Mouse (Mus musculus) lung, embryonic 15.5 days (tissue): ENCODE results near the gene Prokr1. TPM values are rescaled to one million over a fixed set of nuclear protein-coding genes. Genes with fewer than 3 reads are reported as not detected.
"Not testable (repeated sequence)": the region's sequence is repeated elsewhere in the genome, so short reads cannot be mapped to it uniquely, and the experiment has no call there.

Experiments used
- ATAC-seq: fragments of 200-750 bp; cut with Nextera tagmentation; 2 replicates; pipeline ENCODE4 v1.8.0; 2017; ENCODE audit warnings: moderate number of reproducible peaks, borderline replicate concordance; ENCODE audit not compliant: low FRiP score, low TSS enrichment; ENCODE audit errors: extremely low read depth
- H3K27ac ChIP-seq: fragments of 300-500 bp; sonication (generic); 2 replicates; pipeline ENCODE4 v1.5.1; 2015; ENCODE audit warnings: moderate library complexity, mild to moderate bottlenecking, inconsistent platforms
- H3K27me3 ChIP-seq: fragments of 300-500 bp; sonication (generic); 2 replicates; pipeline ENCODE4 v1.6.1; 2015; ENCODE audit warnings: inconsistent platforms
- H3K36me3 ChIP-seq: fragments of 300-500 bp; sonication (generic); 2 replicates; pipeline ENCODE4 v1.6.1; 2015; ENCODE audit warnings: inconsistent platforms
- H3K4me1 ChIP-seq: fragments of 300-500 bp; sonication (generic); 2 replicates; pipeline ENCODE4 v1.6.1; 2015; ENCODE audit warnings: inconsistent platforms
- H3K4me2 ChIP-seq: fragments of 300-500 bp; sonication (generic); 2 replicates; pipeline ENCODE4 v1.6.1; 2015; ENCODE audit warnings: inconsistent platforms, mild to moderate bottlenecking, moderate library complexity
- H3K4me3 ChIP-seq: fragments of 300-500 bp; sonication (generic); 2 replicates; pipeline ENCODE4 v1.5.1; 2015; ENCODE audit warnings: mild to moderate bottlenecking, inconsistent platforms
- H3K9ac ChIP-seq: fragments of 300-500 bp; sonication (generic); 2 replicates; pipeline ENCODE4 v1.6.1; 2015; ENCODE audit warnings: inconsistent platforms
- H3K9me3 ChIP-seq: fragments of 300-500 bp; sonication (generic); 2 replicates; pipeline ENCODE4 v1.6.1; 2016; ENCODE audit warnings: inconsistent platforms
- WGBS: fragments of 180-500 bp; shearing (Covaris S2); methylation state at CpG from one replicate; pipeline ENCODE4 v1.1.7; 2015; 5-methylcytosine and 5-hydroxymethylcytosine counted together
- polyA plus RNA-seq: library from polyadenylated mRNA; unstranded; fragments of >200 nt; fragmentation: Nextera tagmentation; extraction: Ambion mirVana; gene quantifications from 2 replicates; pipeline ENCODE4 v1.2.1, GENCODE M21; 2015

Gene Prokr1
- polyA plus RNA-seq, 1 experiment from 2014 or later: 2.6 TPM

DNA sequence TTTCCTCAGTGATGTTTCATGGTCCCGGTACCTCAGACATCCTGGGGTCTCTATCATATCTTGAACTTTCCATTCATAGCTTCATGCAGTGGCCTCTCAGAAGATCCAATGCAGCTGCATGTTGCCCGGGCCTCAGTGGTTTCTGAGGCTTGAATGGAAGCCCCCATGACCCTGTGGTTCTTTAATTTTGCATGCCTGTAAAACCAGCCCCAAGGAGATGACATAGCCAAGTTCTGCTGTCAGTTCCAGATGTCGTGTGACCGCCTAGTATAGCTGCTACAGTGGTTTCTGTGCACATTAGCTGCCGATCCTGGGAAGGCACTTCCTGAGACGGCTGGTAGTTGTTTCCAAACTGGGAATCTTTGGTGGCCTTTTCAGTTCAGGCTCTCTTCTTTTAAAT is 3.6 kb upstream of the Prokr1 start:
- Histone ChIP-seq H3K4me2 (no peak overlapping the region), H3K27ac (no peak overlapping the region), H3K27me3 (peaks cover 7% of the 10 kb centered on the region; the same call in 1 of the 2 replicates), H3K36me3 (no peaks in the 10 kb centered on the region), H3K4me3 (no peak overlapping the region), H3K4me1 (peaks cover 6% of the 10 kb centered on the region), H3K9me3 (no peaks in the 10 kb centered on the region), H3K9ac (no peak overlapping the region)
- no peak for ATAC-seq
- 72% methylated on average over 6 of the region's 6 CpGs for WGBS

DNA sequence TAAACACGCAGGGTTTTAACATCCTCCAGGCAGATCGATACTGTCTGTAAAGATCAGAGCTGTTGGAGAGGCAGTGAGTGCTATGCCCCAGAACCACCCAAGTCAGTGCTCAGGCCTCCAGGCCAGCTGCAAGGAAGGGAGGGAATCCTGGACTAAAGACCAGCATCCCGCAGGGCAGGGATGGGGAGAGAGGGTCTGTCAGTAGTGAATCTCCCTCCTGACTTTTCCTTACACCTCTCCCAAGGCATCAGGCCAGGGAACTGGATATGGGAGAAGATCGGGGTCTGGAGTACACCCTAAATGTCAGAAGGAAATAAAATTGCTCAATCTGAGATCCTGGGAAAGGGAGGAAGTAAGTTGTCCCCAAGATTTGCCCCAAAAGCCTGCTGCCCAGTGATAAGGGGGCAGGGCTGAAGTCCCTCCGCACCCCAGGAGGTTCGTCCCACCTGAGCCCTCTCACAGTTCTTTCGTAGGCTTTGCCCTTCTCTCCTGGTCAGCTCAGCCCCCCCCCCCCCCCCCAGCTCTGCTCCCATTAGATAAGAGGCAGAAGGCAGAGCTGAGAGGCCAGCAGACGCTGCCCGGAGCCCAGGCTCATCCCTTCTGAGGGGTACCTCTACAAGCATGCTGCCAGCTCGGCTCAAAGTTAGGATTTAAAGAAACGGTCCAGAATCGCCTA is 687 bp downstream of the Prokr1 start:
- WGBS: 13% methylated on average over 12 of the region's 12 CpGs
- H3K9ac ChIP-seq: peak overlapping the region; percentile 37; the same call in 1 of the 2 replicates

DNA sequence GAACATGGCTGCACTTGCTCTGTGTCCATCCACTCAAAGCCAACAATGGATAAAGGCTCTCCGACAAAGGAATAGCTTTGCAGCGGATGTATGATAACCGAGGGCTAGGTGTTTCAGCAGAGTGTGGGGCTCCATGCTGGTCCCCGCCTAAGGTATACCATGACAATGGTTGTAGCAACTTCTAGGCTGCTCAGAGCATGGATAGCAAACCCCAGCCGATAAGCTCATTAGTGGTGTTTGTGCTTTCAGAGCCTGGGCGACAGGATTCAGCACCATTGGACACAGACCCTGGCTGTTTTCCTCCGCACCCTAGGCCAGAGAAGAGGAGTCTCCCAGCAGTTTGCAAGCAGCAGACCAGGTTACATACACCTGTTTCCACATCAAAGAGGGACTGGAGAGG is 6.6 kb downstream of the Prokr1 start:
- H3K9ac ChIP-seq: no peak overlapping the region
- H3K4me3 ChIP-seq: no peak overlapping the region
- H3K4me2 ChIP-seq: no peak overlapping the region
- H3K27ac ChIP-seq: no peak overlapping the region
- 86% methylated on average over 7 of the region's 7 CpGs for WGBS
- ATAC-seq: no peak
- H3K9me3 ChIP-seq: no peaks in the 10 kb centered on the region
- no peaks in the 10 kb centered on the region; the same call in 1 of the 2 replicates for H3K27me3 ChIP-seq
- 0 out of 2 replicates have a peak, but pooled peaks cover 8% of the 10 kb centered on the region for H3K4me1 ChIP-seq
- no peaks in the 10 kb centered on the region for H3K36me3 ChIP-seq

More for the DNA sequence above, 687 bp downstream of the Prokr1 start:
- H3K27me3 ChIP-seq: peaks cover 8% of the 10 kb centered on the region; the same call in 1 of the 2 replicates
- H3K4me1 ChIP-seq: peaks cover 6% of the 10 kb centered on the region
- H3K27ac ChIP-seq: no peak overlapping the region
- no peaks in the 10 kb centered on the region for H3K36me3 ChIP-seq
- peak; percentile 58 for ATAC-seq
- no peaks in the 10 kb centered on the region for H3K9me3 ChIP-seq
- H3K4me3 ChIP-seq: peak overlapping the region; percentile 45
- peak overlapping the region; percentile 92 for H3K4me2 ChIP-seq

DNA sequence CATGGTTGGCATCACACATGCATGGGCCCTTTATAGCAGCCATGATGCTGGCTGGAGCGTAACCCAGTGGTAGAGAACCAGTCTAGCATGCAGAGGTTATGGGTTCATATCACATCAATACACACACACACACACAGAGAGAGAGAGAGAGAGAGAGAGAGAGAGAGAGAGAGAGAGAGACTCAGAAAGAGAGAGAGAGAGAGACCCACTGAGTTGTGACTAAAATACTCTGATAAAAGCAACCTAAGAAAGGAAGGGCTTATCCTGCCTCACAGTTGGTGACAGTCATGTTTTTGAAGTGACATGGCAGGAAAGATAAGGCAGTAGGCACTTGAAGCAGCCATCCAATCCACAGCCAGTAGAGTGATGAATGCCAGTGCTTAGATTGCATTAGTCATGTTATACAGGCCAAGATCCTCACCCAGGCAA is 7.3 kb downstream of the Prokr1 start:
- Histone ChIP-seq H3K4me3 (no peak overlapping the region), H3K27me3 (no peaks in the 10 kb centered on the region), H3K9ac (no peak overlapping the region), H3K4me2 (no peak overlapping the region), H3K4me1 (0 out of 2 replicates have a peak, but pooled peaks cover 8% of the 10 kb centered on the region), H3K36me3 (no peaks in the 10 kb centered on the region), H3K27ac (peak overlapping the region; percentile 82), H3K9me3 (no peaks in the 10 kb centered on the region)
- WGBS: 96% methylated on average over 1 of the region's 1 CpGs
- peak; percentile 41; the same call in 1 of the 2 replicates for ATAC-seq

DNA sequence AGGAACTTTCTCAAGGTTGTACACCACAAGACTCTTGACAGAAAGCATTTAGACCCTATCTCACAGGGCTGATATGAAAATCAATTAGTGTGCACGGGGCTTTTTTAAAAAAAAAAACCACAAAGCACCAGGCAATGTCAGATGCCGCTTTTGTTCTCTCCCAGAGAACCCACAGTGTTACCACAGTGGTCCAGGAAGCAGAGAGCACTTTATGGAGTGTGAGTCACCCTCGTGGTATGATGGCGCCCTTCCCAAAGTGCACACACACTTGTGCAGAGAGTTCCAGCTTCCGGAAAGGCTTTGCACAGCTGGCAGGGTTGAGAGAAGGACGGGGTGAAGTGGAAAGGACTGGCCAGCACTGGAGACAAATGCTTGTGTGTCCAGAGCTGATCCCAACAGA is 8.1 kb downstream of the Prokr1 start:
- WGBS: 33% methylated on average over 6 of the region's 6 CpGs

DNA sequence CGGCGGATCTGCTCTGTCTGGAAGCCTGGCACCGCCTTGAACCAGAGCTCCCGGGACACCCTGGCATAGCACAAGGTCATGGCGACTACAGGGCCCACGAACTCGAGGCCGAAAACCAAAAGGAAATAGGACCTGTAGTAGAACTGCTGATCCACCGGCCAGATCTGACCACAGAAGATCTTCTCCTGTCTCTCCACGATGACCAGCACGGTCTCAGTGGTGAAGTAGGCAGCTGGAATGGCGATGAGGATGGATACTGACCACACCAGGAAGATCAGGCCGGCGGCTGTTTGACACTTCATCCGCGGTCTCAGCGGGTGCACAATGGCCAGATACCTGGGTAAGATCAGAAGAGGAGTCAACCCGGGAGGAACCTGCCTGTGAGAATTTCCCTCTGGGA is 9.0 kb downstream of the Prokr1 start:
- WGBS: 88% methylated on average over 18 of the region's 18 CpGs
- no peak for ATAC-seq
- Histone ChIP-seq H3K36me3 (no peaks in the 10 kb centered on the region), H3K27me3 (no peaks in the 10 kb centered on the region), H3K4me1 (peaks cover 13% of the 10 kb centered on the region), H3K27ac (peak overlapping the region; percentile 82), H3K4me2 (no peak overlapping the region), H3K4me3 (no peak overlapping the region), H3K9ac (no peak overlapping the region), H3K9me3 (no peaks in the 10 kb centered on the region)

More for the DNA sequence above, 8.1 kb downstream of the Prokr1 start:
- H3K9me3 ChIP-seq: no peaks in the 10 kb centered on the region
- H3K27me3 ChIP-seq: no peaks in the 10 kb centered on the region
- H3K4me2 ChIP-seq: 0 out of 2 replicates have a peak overlapping the region, but pooled peaks have one; percentile 3
- H3K4me3 ChIP-seq: no peak overlapping the region
- no peak overlapping the region for H3K9ac ChIP-seq
- ATAC-seq: peak; percentile 68
- H3K27ac ChIP-seq: peak overlapping the region; percentile 82
- H3K36me3 ChIP-seq: no peaks in the 10 kb centered on the region
- H3K4me1 ChIP-seq: 0 out of 2 replicates have a peak, but pooled peaks cover 8% of the 10 kb centered on the region

DNA sequence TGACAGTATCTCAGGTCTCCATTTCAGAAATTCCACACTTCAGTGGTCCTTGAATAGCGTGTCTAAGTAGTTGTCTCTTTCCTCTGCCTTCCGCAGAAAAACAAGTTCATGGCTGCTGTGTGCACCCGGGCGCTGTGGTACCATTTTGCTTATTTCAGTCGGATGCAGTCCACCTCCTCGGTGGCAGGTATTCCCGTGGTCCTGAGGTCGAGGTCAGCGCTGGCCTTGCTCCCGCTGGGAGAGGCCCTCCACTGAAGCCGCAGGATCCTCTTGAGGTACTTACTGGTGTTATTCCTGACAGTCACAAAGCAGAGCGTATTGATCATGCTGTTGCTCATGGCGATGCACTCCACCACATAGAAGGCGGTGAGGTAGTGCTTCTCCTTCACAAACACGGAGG is 9.5 kb downstream of the Prokr1 start:
- no peaks in the 10 kb centered on the region for H3K36me3 ChIP-seq
- no peaks in the 10 kb centered on the region for H3K9me3 ChIP-seq
- no peak overlapping the region for H3K27ac ChIP-seq
- ATAC-seq: no peak
- no peak overlapping the region for H3K4me3 ChIP-seq
- 82% methylated on average over 15 of the region's 15 CpGs for WGBS
- no peaks in the 10 kb centered on the region for H3K27me3 ChIP-seq
- no peak overlapping the region for H3K9ac ChIP-seq
- peaks cover 16% of the 10 kb centered on the region for H3K4me1 ChIP-seq
- H3K4me2 ChIP-seq: no peak overlapping the region

DNA sequence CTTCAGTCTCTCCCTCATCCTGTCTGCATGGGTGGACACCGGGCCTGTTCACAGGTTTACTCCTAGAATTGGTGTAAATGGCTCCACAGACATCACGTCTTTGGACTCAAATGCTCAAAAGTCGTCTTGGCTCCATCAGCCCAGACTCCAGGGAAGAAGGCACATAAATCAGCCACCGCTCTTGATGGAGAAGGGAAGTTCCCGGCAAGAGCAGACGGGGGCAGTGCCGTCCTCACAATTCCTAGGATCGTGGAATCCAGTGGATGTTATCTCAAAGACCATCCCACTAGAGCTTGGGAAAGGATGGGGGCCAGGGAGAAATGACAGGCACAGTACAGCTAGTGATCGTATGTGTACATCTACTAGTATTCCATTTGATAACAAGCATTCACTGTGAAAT is 12.3 kb downstream of the Prokr1 start:
- H3K36me3 ChIP-seq: no peaks in the 10 kb centered on the region
- no peaks in the 10 kb centered on the region for H3K27me3 ChIP-seq
- no peak overlapping the region for H3K4me3 ChIP-seq
- H3K9me3 ChIP-seq: no peaks in the 10 kb centered on the region
- H3K9ac ChIP-seq: no peak overlapping the region
- 30% methylated on average over 9 of the region's 9 CpGs for WGBS
- no peak overlapping the region for H3K4me2 ChIP-seq
- H3K27ac ChIP-seq: no peak overlapping the region
- no peak for ATAC-seq
- peaks cover 16% of the 10 kb centered on the region for H3K4me1 ChIP-seq

DNA sequence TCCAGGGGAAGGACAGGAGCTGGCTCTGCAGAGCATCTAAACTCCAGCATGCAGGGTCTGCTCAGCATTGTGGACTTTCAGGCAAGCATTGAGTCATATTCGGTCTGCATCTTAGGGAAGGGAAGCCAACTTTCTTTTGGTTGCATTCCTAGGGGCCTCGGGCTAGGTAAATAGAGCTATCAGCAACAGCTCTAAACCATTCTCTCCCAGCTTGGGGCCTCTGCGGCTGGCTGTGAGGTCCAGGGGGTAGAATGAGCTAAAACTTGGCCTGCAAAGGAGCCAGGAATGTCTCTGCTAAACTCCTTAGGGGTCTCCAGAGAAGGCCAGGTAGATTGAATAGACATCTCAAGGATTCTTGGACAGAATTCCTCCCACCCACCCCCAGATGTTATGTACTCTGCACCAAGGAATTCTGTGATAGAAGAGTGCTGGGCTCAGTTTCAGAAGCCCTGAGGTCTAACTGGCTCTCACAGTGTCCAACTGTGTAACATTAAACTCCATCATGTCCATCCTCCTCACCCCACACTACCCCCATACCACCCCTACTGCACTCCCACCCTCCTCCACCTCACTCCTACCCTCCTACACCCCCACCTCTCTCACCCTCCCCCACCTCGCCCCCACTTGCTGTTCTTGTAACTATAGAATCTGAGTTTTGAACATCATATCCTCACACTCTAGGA is 13.8 kb downstream of the Prokr1 start:
- Histone ChIP-seq H3K4me2 (no peak overlapping the region), H3K9ac (no peak overlapping the region), H3K4me1 (peaks cover 8% of the 10 kb centered on the region), H3K27ac (peak overlapping the region; percentile 71), H3K36me3 (no peaks in the 10 kb centered on the region), H3K27me3 (no peaks in the 10 kb centered on the region), H3K9me3 (no peaks in the 10 kb centered on the region), H3K4me3 (no peak overlapping the region)
- WGBS: 19% methylated on average over 4 of the region's 4 CpGs
- ATAC-seq: 0 out of 2 replicates have a peak, but pooled peaks have one; percentile 55

DNA sequence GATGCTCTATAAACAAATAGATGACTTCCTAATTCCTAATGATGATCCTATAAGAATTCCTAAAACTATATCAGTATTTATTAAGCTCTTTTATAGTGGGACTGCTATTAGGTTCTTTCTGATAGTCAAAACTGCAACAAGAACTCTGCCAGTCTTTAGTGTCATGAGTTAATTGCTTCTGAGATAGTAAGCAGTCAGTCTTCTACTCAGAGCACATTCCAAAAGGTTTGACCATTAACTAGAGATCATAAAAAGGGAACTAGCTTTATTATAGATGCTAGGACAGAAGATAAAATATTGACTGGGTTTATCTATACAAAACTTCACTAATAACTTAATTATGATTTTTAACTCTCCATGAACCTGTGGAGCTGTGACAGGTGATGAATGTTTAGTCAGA is 18.7 kb downstream of the Prokr1 start:
- not testable (repeated sequence) for ATAC-seq, H3K9me3 ChIP-seq, H3K27me3 ChIP-seq, H3K27ac ChIP-seq, H3K4me2 ChIP-seq, H3K9ac ChIP-seq, H3K36me3 ChIP-seq, H3K4me3 ChIP-seq
- H3K4me1 ChIP-seq: peaks cover 15% of the 10 kb centered on the region

DNA sequence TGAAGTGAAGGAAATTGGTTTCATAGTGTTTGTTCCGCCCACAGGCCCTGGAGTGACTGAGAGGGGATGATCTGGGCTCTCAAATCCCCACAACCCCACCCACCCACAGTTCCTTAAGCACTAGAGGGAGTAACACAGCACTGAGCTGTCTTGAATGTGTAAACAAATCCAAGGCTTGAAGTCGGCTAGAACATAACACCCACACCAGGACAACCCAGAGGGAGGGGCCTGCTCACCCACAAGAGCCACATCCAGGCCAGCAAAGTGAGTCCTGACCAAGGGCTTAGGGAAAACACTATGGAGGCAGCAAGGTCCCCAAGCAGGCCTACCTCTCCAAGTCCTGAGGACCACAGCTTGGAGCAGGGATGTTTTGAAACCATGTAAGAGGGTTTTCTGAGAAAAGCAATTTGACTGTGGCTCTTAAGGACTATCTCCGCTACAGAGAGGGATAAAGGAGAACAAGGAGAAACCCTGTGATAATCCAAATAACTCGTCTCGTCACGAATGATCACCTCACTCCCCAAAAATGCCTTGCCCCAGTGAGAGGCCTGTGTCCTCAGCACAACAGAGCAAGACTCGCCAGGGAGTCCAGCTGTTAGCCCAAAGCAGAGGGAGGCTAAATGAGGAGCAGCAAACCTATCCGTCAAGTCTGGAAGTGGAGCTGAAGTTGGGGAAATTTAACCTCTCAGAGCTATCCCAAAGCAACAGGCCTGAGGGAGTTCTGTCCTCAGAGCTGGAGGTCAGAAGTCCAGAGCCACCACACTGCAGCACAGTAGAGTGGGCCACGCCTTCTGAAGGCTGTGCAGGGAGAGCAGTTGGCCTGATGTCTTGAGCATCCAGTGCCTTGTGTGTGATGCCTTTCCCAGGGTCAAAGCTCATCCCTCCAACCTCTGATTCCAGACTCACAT is 22.6 kb downstream of the Prokr1 start:
- H3K27ac ChIP-seq: peak overlapping the region; percentile 55
- peaks cover 8% of the 10 kb centered on the region for H3K4me1 ChIP-seq
- H3K4me2 ChIP-seq: no peak overlapping the region
- no peaks in the 10 kb centered on the region for H3K9me3 ChIP-seq
- H3K4me3 ChIP-seq: no peak overlapping the region
- WGBS: 52% methylated on average over 9 of the region's 9 CpGs
- no peaks in the 10 kb centered on the region for H3K36me3 ChIP-seq
- ATAC-seq: peak; percentile 82
- H3K9ac ChIP-seq: no peak overlapping the region
- no peaks in the 10 kb centered on the region for H3K27me3 ChIP-seq
